Mouse (Mus musculus): ENCODE data around the gene Pwwp2b. TPM values are rescaled to one million over a fixed set of nuclear protein-coding genes. Genes with fewer than 3 reads are reported as not detected.

Pwwp2b gene
- total RNA-seq, 2 experiments from 2014 or later, result 10.4 to 10.9 TPM

- intact Hi-C loops (cut with DNase I), result no loop called here
- DNase-seq (ENCODE audit: low spot score in 2 of 2), result peak; percentile 42 to 57
Observed at GRCm38 (mm10) chr7:139251881-139252301, 3.6 kb downstream of the Pwwp2b start.

GRCm38 (mm10) chr7:139252566-139252965 lies 4.3 kb downstream of the Pwwp2b start:
- intact Hi-C loops (cut with DNase I), result no loop called here

GRCm38 (mm10) chr7:139252986-139253385 lies 4.7 kb downstream of the Pwwp2b start:
- intact Hi-C loops (cut with DNase I), result no loop called here

More at GRCm38 (mm10) chr7:139252566-139252965, 4.3 kb downstream of the Pwwp2b start:
- no peak for DNase-seq (ENCODE audit: low spot score in 2 of 2)

GRCm38 (mm10) chr7:139253462-139253861 lies 5.2 kb downstream of the Pwwp2b start:
- intact Hi-C loops (cut with DNase I), result no loop called here
- DNase-seq (ENCODE audit: low spot score in 2 of 2), result no peak

More at GRCm38 (mm10) chr7:139252986-139253385, 4.7 kb downstream of the Pwwp2b start:
- no peak for DNase-seq (ENCODE audit: low spot score in 2 of 2)

GRCm38 (mm10) chr7:139254626-139255025 lies 6.3 kb downstream of the Pwwp2b start:
- no peak for DNase-seq (ENCODE audit: low spot score in 2 of 2)
- intact Hi-C loops (cut with DNase I), result no loop called here

- intact Hi-C loops (cut with DNase I), result no loop called here
Observed at GRCm38 (mm10) chr7:139257752-139258542, 9.7 kb downstream of the Pwwp2b start.

GRCm38 (mm10) chr7:139264337-139264736 lies 16.1 kb downstream of the Pwwp2b start:
- no peak for DNase-seq (ENCODE audit: low spot score in 2 of 2)

More at GRCm38 (mm10) chr7:139257752-139258542, 9.7 kb downstream of the Pwwp2b start:
- DNase-seq (ENCODE audit: low spot score in 2 of 2), result no peak

GRCm38 (mm10) chr7:139265634-139266033 lies 17.4 kb downstream of the Pwwp2b start:
- intact Hi-C loops (cut with DNase I), result no loop called here
- DNase-seq (ENCODE audit: low spot score in 2 of 2), result no peak

More at GRCm38 (mm10) chr7:139264337-139264736, 16.1 kb downstream of the Pwwp2b start:
- intact Hi-C loops (cut with DNase I), result no loop called here

- no peak for DNase-seq (ENCODE audit: low spot score in 2 of 2)
- intact Hi-C loops (cut with DNase I), result no loop called here
Observed at GRCm38 (mm10) chr7:139266431-139266830, 18.1 kb downstream of the Pwwp2b start.

GRCm38 (mm10) chr7:139266886-139267870 lies 18.9 kb downstream of the Pwwp2b start:
- DNase-seq (ENCODE audit: low spot score in 2 of 2), result no peak
- intact Hi-C loops (cut with DNase I), result no loop called here

GRCm38 (mm10) chr7:139270738-139271137 lies 22.5 kb downstream of the Pwwp2b start:
- intact Hi-C loops (cut with DNase I), result no loop called here

GRCm38 (mm10) chr7:139271871-139272270 lies 23.6 kb downstream of the Pwwp2b start:
- intact Hi-C loops (cut with DNase I), result no loop called here
- peak; percentile 82 to 91 for DNase-seq (ENCODE audit: low spot score in 2 of 2)

More at GRCm38 (mm10) chr7:139270738-139271137, 22.5 kb downstream of the Pwwp2b start:
- DNase-seq (ENCODE audit: low spot score in 2 of 2), result no peak

- intact Hi-C loops (cut with DNase I), result no loop called here
- peak; percentile 74 to 89 for DNase-seq (ENCODE audit: low spot score in 2 of 2)
Observed at GRCm38 (mm10) chr7:139272639-139273396, 24.5 kb downstream of the Pwwp2b start.

- DNase-seq (ENCODE audit: low spot score in 2 of 2), result no peak
- intact Hi-C loops (cut with DNase I), result no loop called here
Observed at GRCm38 (mm10) chr7:139273397-139273719, 25.1 kb downstream of the Pwwp2b start.

- intact Hi-C loops (cut with DNase I), result no loop called here
- peak; percentile 65 to 74 for DNase-seq (ENCODE audit: low spot score in 2 of 2)
Observed at GRCm38 (mm10) chr7:139275586-139275985, 27.3 kb downstream of the Pwwp2b start.

GRCm38 (mm10) chr7:139276150-139276549 lies 27.9 kb downstream of the Pwwp2b start:
- intact Hi-C loops (cut with DNase I), result no loop called here
- DNase-seq (ENCODE audit: low spot score in 2 of 2), result peak; percentile 21 to 48

- DNase-seq (ENCODE audit: low spot score in 2 of 2), result no peak
- intact Hi-C loops (cut with DNase I), result no loop called here
Observed at GRCm38 (mm10) chr7:139277536-139277935, 29.3 kb downstream of the Pwwp2b start.

- intact Hi-C loops (cut with DNase I), result no loop called here
- DNase-seq (ENCODE audit: low spot score in 2 of 2), result no peak
Observed at GRCm38 (mm10) chr7:139279571-139279970, 31.3 kb downstream of the Pwwp2b start.

- DNase-seq (ENCODE audit: low spot score in 2 of 2), result no peak
- intact Hi-C loops (cut with DNase I), result no loop called here
Observed at GRCm38 (mm10) chr7:139280044-139280443, 31.8 kb downstream of the Pwwp2b start.

All from left cerebral cortex, postnatal 14 days (tissue).